Mouse (Mus musculus) myocyte (in vitro differentiated cells): ENCODE measurements around the gene Gm17268. TPM values are rescaled to one million over a fixed set of nuclear protein-coding genes. Genes with fewer than 3 reads are reported as not detected.
A peak's percentile ranks its signal among the peaks of the same experiment; 100 is the strongest.

Source experiments
- H3K27me3 ChIP-seq: one replicate; pipeline ENCODE4 v1.6.1; 2011; ENCODE audit not compliant: control insufficient read depth, insufficient read depth, insufficient read length
- H3K36me3 ChIP-seq: one replicate; pipeline ENCODE4 v1.6.1; 2011; ENCODE audit not compliant: control insufficient read depth, insufficient read depth
- H3K4me2 ChIP-seq: one replicate; pipeline ENCODE4 v1.6.1; 2011; ENCODE audit warnings: low read depth, control low read depth
- H3K4me3 ChIP-seq: one replicate; pipeline ENCODE4 v1.5.1; 2011; ENCODE audit warnings: mild to moderate bottlenecking, control low read depth, moderate library complexity
- H3K79me2 ChIP-seq: one replicate; pipeline ENCODE4 v1.6.1; 2011; ENCODE audit not compliant: control insufficient read depth, insufficient read depth
- H3ac ChIP-seq: one replicate; pipeline ENCODE4 v1.6.1; 2011; ENCODE audit not compliant: control insufficient read depth, insufficient read length
- CEBPB ChIP-seq: IDR thresholded peaks from 2 replicates; pipeline ENCODE4 v1.6.1; 2011; ENCODE audit warnings: mild to moderate bottlenecking, moderate library complexity; ENCODE audit not compliant: poor library complexity, insufficient read depth, severe bottlenecking
- E2F4 ChIP-seq: IDR thresholded peaks from one replicate; pipeline ENCODE4 v1.6.1; 2011; ENCODE audit warnings: mild to moderate bottlenecking, control low read depth, moderate library complexity; ENCODE audit not compliant: insufficient read depth
- MAX ChIP-seq: IDR thresholded peaks from one replicate; pipeline ENCODE4 v1.6.1; 2011; ENCODE audit warnings: low read depth, mild to moderate bottlenecking, control low read depth
- MYOD1 ChIP-seq, 3 experiments: IDR thresholded peaks; one replicate each; pipeline ENCODE4 v1.6.1; 2011; ENCODE audit warnings: control low read depth in 2 of 3, low read depth in 2 of 3, mild to moderate bottlenecking in 2 of 3, moderate library complexity in 1 of 3; ENCODE audit not compliant: insufficient read length in 2 of 3, control insufficient read depth in 1 of 3
- MYOG ChIP-seq, 3 experiments: IDR thresholded peaks; one replicate each; pipeline ENCODE4 v1.6.1; 2011; ENCODE audit warnings: control low read depth in 2 of 3, low read depth in 2 of 3, mild to moderate bottlenecking in 2 of 3; ENCODE audit not compliant: insufficient read length in 2 of 3, control insufficient read depth in 1 of 3, insufficient read depth in 1 of 3
- POLR2A ChIP-seq: IDR thresholded peaks from one replicate; pipeline ENCODE4 v1.6.1; 2011; ENCODE audit warnings: low read depth, mild to moderate bottlenecking, control low read depth, moderate library complexity; ENCODE audit not compliant: insufficient read length
- POLR2AphosphoS2 ChIP-seq: IDR thresholded peaks from one replicate; pipeline ENCODE4 v1.6.1; 2011; ENCODE audit warnings: low read depth, control low read depth; ENCODE audit not compliant: insufficient read length
- REST ChIP-seq: IDR thresholded peaks from one replicate; pipeline ENCODE4 v1.6.1; 2011; ENCODE audit warnings: mild to moderate bottlenecking, control low read depth, moderate library complexity; ENCODE audit not compliant: insufficient read depth, insufficient read length
- SRF ChIP-seq: IDR thresholded peaks from one replicate; pipeline ENCODE4 v1.6.1; 2011; ENCODE audit warnings: low read depth; ENCODE audit not compliant: control insufficient read depth, insufficient read length
- TCF12 ChIP-seq: IDR thresholded peaks from one replicate; pipeline ENCODE4 v1.6.1; 2011; ENCODE audit warnings: mild to moderate bottlenecking, control low read depth; ENCODE audit not compliant: poor library complexity, insufficient read depth, severe bottlenecking
- TCF3 ChIP-seq: IDR thresholded peaks from one replicate; pipeline ENCODE4 v1.6.1; 2011; ENCODE audit warnings: low read depth, control low read depth; ENCODE audit not compliant: insufficient read length
- USF1 ChIP-seq: IDR thresholded peaks from one replicate; pipeline ENCODE4 v1.6.1; 2011; ENCODE audit warnings: low read depth, mild to moderate bottlenecking, control low read depth, moderate library complexity
- polyA plus RNA-seq: library from polyadenylated mRNA; unstranded; fragments of >200 nt; fragmentation: generic; extraction: Trizol; gene quantifications from one replicate; pipeline ENCODE4 v1.2.1, GENCODE M21; 2012; ENCODE audit warnings: missing spikeins

The Gm17268 gene
- polyA plus RNA-seq, 1 experiment: not detected

DNA sequence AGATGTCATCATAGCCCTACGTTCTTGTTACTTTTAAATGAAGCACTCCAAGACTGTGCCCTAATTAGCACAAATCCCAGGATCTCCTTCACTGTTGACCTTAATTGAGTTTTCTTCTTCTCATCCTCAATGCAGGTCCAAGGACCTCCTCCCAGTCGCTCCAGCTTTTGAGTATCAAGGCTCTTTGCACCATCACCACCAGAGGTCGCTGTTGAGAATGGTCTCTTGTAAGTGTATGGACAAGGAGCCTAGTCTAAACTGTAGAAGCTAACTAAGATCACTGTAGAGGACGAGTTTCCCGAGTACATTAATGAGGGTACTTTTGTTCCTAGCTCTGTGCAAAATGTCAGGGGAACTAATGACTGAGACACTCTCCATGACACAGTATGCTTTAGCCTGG, 55.2 kb downstream of the Gm17268 start:
- Histone ChIP-seq H3K79me2 (no peaks in the 10 kb centered on the region), H3K27me3 (peaks cover 5% of the 10 kb centered on the region), H3K4me3 (no peak overlapping the region), H3K36me3 (no peaks in the 10 kb centered on the region), H3ac (no peak overlapping the region), H3K4me2 (no peak overlapping the region)
- no peak for TF ChIP-seq MAX
- no peak for TF ChIP-seq TCF3
- no peak for TF ChIP-seq USF1
- no peak for TF ChIP-seq MYOD1 (IDR thresholded peaks at IDR 0.05; ENCODE audit: control insufficient read depth in 1 of 3, insufficient read length in 2 of 3, low read depth in 2 of 3)
- no peak for TF ChIP-seq MYOG (IDR thresholded peaks at IDR 0.05; ENCODE audit: control insufficient read depth in 1 of 3, insufficient read depth in 1 of 3, insufficient read length in 2 of 3, low read depth in 2 of 3)
- TF ChIP-seq POLR2A: no peak
- TF ChIP-seq TCF12: no peak
- no peak for TF ChIP-seq POLR2AphosphoS2
- TF ChIP-seq E2F4: no peak
- TF ChIP-seq REST: no peak
- no peak for TF ChIP-seq CEBPB
- no peak for TF ChIP-seq SRF

DNA sequence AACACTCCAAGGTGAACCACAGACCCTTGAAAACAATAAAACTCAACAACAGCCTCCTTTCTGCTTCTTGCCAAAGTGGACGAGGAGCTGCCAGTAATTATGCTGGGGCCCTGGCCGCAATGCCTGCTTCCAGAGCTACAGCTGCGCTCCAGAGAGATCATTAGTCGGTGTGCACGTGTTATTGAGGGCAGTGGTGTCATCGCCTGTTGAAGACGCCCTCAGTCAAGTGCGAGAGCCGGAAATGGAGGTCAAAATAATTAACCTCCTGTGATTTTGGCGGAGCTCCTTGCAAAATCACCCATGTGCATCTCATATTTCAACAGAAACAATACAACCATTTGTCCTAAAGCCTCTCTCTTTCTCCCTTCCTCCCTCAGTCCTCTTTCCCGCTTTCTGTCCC, 56.2 kb downstream of the Gm17268 start:
- Histone ChIP-seq H3K4me2 (no peak overlapping the region), H3K27me3 (peaks cover 6% of the 10 kb centered on the region), H3K79me2 (no peaks in the 10 kb centered on the region), H3ac (no peak overlapping the region), H3K36me3 (no peaks in the 10 kb centered on the region), H3K4me3 (no peak overlapping the region)
- no peak for TF ChIP-seq MYOD1 (IDR thresholded peaks at IDR 0.05; ENCODE audit: control insufficient read depth in 1 of 3, insufficient read length in 2 of 3, low read depth in 2 of 3)
- TF ChIP-seq MYOG (IDR thresholded peaks at IDR 0.05; ENCODE audit: control insufficient read depth in 1 of 3, insufficient read depth in 1 of 3, insufficient read length in 2 of 3, low read depth in 2 of 3): peak in 1 of 3 experiments; percentile 13

Other genes with a start within 250 kb of the Gm17268 start
- gene 5530401A14Rik, start 177.9 kb downstream of the Gm17268 start, polyA plus RNA-seq: not detected
- not detected for gene Asic2, start 70.1 kb downstream of the Gm17268 start, polyA plus RNA-seq
- gene Ccl2, start 3.0 kb downstream of the Gm17268 start, polyA plus RNA-seq: 5.2 TPM
- 6.0 TPM for gene Ccl7, start 7.2 kb upstream of the Gm17268 start, polyA plus RNA-seq
- gene Ccl11, start 19.3 kb upstream of the Gm17268 start, polyA plus RNA-seq: not detected
- gene Ccl12, start 63.3 kb upstream of the Gm17268 start, polyA plus RNA-seq: not detected
- gene Ccl8, start 76.6 kb upstream of the Gm17268 start, polyA plus RNA-seq: 1.3 TPM